Mouse (Mus musculus) CD4-positive, CD25-positive, alpha-beta regulatory T cell (primary cell): ENCODE data around the gene Cfap206. TPM values are rescaled to one million over a fixed set of nuclear protein-coding genes. Genes with fewer than 3 reads are reported as not detected.

ENCODE experiments used
- polyA plus RNA-seq: library from polyadenylated mRNA; unstranded; fragments of 100-300 nt; shearing (Covaris generic); gene quantifications from one replicate; pipeline ENCODE4 v1.2.1, GENCODE M21; 2017

The Cfap206 gene
- not detected for polyA plus RNA-seq

GRCm38 (mm10) chr4:34729851-34730341 is at the start of gene Cfap206:
Gene Cfap206, minus strand, starts transcription at chr4:34730206.

DNA sequence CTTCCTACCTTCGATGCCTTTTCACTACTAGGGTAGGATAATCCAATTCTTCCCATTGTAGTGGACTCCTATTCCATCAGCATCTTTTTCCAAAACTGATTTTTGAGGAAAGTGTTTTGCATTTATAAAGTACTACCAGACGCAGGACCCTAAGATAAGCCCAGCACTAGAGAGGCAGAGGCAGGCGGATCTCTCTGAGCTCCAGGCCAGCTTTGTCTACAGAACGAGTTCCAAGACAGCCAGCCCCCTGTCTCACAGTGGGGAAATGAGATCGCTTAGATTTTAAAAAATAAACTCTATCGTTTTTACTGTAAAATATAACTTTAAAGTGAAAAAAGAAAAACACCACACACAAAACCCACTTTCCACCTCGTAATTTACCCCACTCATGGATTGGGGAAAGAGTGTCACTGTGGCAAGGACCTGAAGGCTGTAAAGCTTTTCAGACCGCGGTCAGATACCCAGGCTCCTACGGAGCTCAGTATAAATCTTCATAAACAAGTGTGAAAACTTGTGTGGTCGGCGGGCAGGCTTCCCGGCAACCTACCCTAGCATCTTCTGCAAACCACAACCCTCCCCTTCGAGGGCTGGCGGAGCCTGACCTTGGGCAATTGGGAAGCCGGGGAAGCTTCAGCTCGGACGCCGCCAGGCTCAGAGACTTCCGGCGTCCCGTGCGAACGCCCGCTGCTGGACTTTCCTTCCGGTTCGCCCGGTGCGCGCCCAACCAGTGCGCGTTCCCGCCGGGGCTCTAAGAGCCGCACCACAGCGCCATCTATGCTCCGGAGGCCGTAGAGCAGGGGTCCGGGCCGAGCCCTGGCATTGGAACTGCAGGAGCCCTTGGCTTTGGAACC is 47.9 kb upstream of the Cfap206 start, which contains the start of gene Smim8:
Gene Smim8 (minus strand): TSS at position 747 of the 851 bp plus-strand sequence.

GRCm38 (mm10) chr4:34756163-34756562 is 26.2 kb upstream of the Cfap206 start, which contains the start of gene Gm136:
Gene Gm136, minus strand, starts transcription at chr4:34756263.

GRCm38 (mm10) chr4:34686874-34687567 is 43.0 kb downstream of the Cfap206 start, which contains the start of gene Slc35a1:
Gene Slc35a1, minus strand, starts transcription at chr4:34687438.

Other genes with a start within 250 kb of the Cfap206 start
- 83.1 TPM for gene Akirin2, start 179.3 kb downstream of the Cfap206 start, polyA plus RNA-seq
- gene Orc3, start 115.3 kb downstream of the Cfap206 start, polyA plus RNA-seq: 113 TPM
- 55.7 TPM for gene Rars2, start 115.2 kb downstream of the Cfap206 start, polyA plus RNA-seq
- gene Slc35a1, start 42.8 kb downstream of the Cfap206 start, polyA plus RNA-seq: 27.4 TPM
- gene Gm136, start 26.1 kb upstream of the Cfap206 start, polyA plus RNA-seq: not detected
- gene Smim8, start 48.2 kb upstream of the Cfap206 start, polyA plus RNA-seq: 78.3 TPM
- gene Zfp292, start 152.8 kb upstream of the Cfap206 start, polyA plus RNA-seq: 49.7 TPM
- gene Cga, start 163.6 kb upstream of the Cfap206 start, polyA plus RNA-seq: not detected